Mouse (Mus musculus): Measurements from ENCODE around the gene Pdxp.

GRCm38 (mm10) chr15:78928539-78928938, 14.8 kb downstream of the Pdxp start:
- TF ChIP-seq POLR2A (IDR thresholded peaks at IDR 0.05; ENCODE audit: control insufficient read depth in 1 of 2, insufficient read depth in 1 of 2, low read depth in 1 of 2, low read length in 2 of 2, poor library complexity in 1 of 2) (no peak), CTCF (IDR thresholded peaks at IDR 0.05 in 2 of 3, conservative IDR thresholded peaks at IDR 0.05 in 1 of 3; ENCODE audit: control insufficient read depth in 1 of 3, insufficient read depth in 1 of 3, low read depth in 2 of 3, low read length in 3 of 3, poor library complexity in 1 of 3, severe bottlenecking in 1 of 3) (no peak)

Data from MEL (cell line).